Mouse (Mus musculus) C2C12 (cell line): ENCODE data around the gene Hdlbp. TPM values are rescaled to one million over a fixed set of nuclear protein-coding genes. Genes with fewer than 3 reads are reported as not detected.

Experiments
- H3K27me3 ChIP-seq: one replicate; pipeline ENCODE4 v1.6.1; 2011; ENCODE audit not compliant: control insufficient read depth, insufficient read depth, insufficient read length
- H3K36me3 ChIP-seq: one replicate; pipeline ENCODE4 v1.6.1; 2011; ENCODE audit not compliant: control insufficient read depth, insufficient read depth
- H3K4me3 ChIP-seq: one replicate; pipeline ENCODE4 v1.5.1; 2011; ENCODE audit warnings: mild to moderate bottlenecking, control low read depth; ENCODE audit not compliant: poor library complexity, insufficient read depth, severe bottlenecking
- H3K79me2 ChIP-seq: one replicate; pipeline ENCODE4 v1.6.1; 2011; ENCODE audit not compliant: control insufficient read depth, insufficient read depth
- H3K79me3 ChIP-seq: one replicate; pipeline ENCODE4 v1.6.1; 2011; ENCODE audit warnings: low read depth, control low read depth
- H3ac ChIP-seq: one replicate; pipeline ENCODE3; 2011; ENCODE audit warnings: low read depth; ENCODE audit not compliant: control insufficient read depth, insufficient read length
- CEBPB ChIP-seq: IDR thresholded peaks from one replicate; pipeline ENCODE4 v1.6.1; 2011; ENCODE audit warnings: low read depth, mild to moderate bottlenecking, control low read depth, moderate library complexity
- CTCF ChIP-seq: IDR thresholded peaks from one replicate; pipeline ENCODE4 v1.5.1; 2011; ENCODE audit not compliant: control insufficient read depth, insufficient read depth, insufficient read length
- FOSL1 ChIP-seq: IDR thresholded peaks from one replicate; pipeline ENCODE4 v1.8.0; 2011; ENCODE audit warnings: mild to moderate bottlenecking, low read length; ENCODE audit not compliant: poor library complexity, insufficient read depth, severe bottlenecking
- MAX ChIP-seq: IDR thresholded peaks from one replicate; pipeline ENCODE4 v1.6.1; 2011; ENCODE audit warnings: mild to moderate bottlenecking, control low read depth
- MYOD1 ChIP-seq: IDR thresholded peaks from one replicate; pipeline ENCODE4 v1.6.1; 2011; ENCODE audit warnings: low read depth; ENCODE audit not compliant: control insufficient read depth, insufficient read length
- MYOG ChIP-seq: IDR thresholded peaks from one replicate; pipeline ENCODE4 v1.6.1; 2011; ENCODE audit not compliant: control insufficient read depth, insufficient read length; ENCODE audit errors: extremely low read depth
- USF1 ChIP-seq: IDR thresholded peaks from one replicate; pipeline ENCODE4 v1.6.1; 2011; ENCODE audit warnings: low read depth, mild to moderate bottlenecking, control low read depth, moderate library complexity
- polyA plus RNA-seq: library from polyadenylated mRNA; unstranded; fragments of >200 nt; fragmentation: generic; extraction: Trizol; gene quantifications from one replicate; pipeline ENCODE4 v1.2.1, GENCODE M21; 2012; ENCODE audit warnings: missing spikeins

Hdlbp gene
- polyA plus RNA-seq, 1 experiment: 134 TPM

GRCm38 (mm10) chr1:93365641-93366040 lies 113.0 kb downstream of the Hdlbp start:
- H3ac ChIP-seq: no peak overlapping the region
- no peaks in the 10 kb centered on the region for H3K79me2 ChIP-seq
- TF ChIP-seq MYOD1: no peak
- H3K36me3 ChIP-seq: peaks cover 52% of the 10 kb centered on the region
- H3K27me3 ChIP-seq: no peaks in the 10 kb centered on the region
- no peaks in the 10 kb centered on the region for H3K79me3 ChIP-seq
- no peak overlapping the region for H3K4me3 ChIP-seq

GRCm38 (mm10) chr1:93362661-93363060 lies 116.0 kb downstream of the Hdlbp start:
- Histone ChIP-seq H3K79me3 (no peaks in the 10 kb centered on the region), H3K79me2 (no peaks in the 10 kb centered on the region), H3K4me3 (no peak overlapping the region), H3K36me3 (peaks cover 66% of the 10 kb centered on the region), H3K27me3 (no peaks in the 10 kb centered on the region), H3ac (no peak overlapping the region)
- no peak for TF ChIP-seq MYOD1
- TF ChIP-seq FOSL1: no peak
- TF ChIP-seq MAX: no peak
- TF ChIP-seq MYOG: no peak
- TF ChIP-seq CTCF: no peak
- TF ChIP-seq USF1: no peak
- no peak for TF ChIP-seq CEBPB

Other genes starting within 250 kb of the Hdlbp start
- 0.18 TPM for gene Sned1, start 243.0 kb downstream of the Hdlbp start, polyA plus RNA-seq
- 11.7 TPM for gene Mterf4, start 172.9 kb downstream of the Hdlbp start, polyA plus RNA-seq
- gene Ppp1r7, start 136.0 kb downstream of the Hdlbp start, polyA plus RNA-seq: 16.8 TPM
- 6.6 TPM for gene Pask, start 135.3 kb downstream of the Hdlbp start, polyA plus RNA-seq
- 0.05 TPM for gene Ano7, start 104.9 kb downstream of the Hdlbp start, polyA plus RNA-seq
- gene Farp2, start 33.3 kb upstream of the Hdlbp start, polyA plus RNA-seq: 3.0 TPM
- gene Stk25, start 179.8 kb upstream of the Hdlbp start, polyA plus RNA-seq: 57.6 TPM
- gene Bok, start 206.8 kb upstream of the Hdlbp start, polyA plus RNA-seq: 219 TPM